Mouse (Mus musculus) ES-E14 (cell line): ENCODE results near the gene Vwce. TPM values are rescaled to one million over a fixed set of nuclear protein-coding genes. Genes with fewer than 3 reads are reported as not detected.
A peak's percentile ranks its signal among the peaks of the same experiment; 100 is the strongest.

Source experiments
- DNase-seq: peaks from one replicate; pipeline ENCODE4 v3.0.0-alpha.2; 2013; ENCODE audit warnings: low read depth, low spot score
- H3K27ac ChIP-seq: 2 replicates; pipeline ENCODE4 v1.5.1; 2012; ENCODE audit warnings: low read depth, mild to moderate bottlenecking, low read length, moderate library complexity, mixed read lengths; ENCODE audit not compliant: poor library complexity, insufficient read depth, severe bottlenecking
- H3K36me3 ChIP-seq: 2 replicates; pipeline ENCODE4 v1.6.1; 2012; ENCODE audit warnings: mild to moderate bottlenecking, low read length, moderate library complexity, mixed read lengths; ENCODE audit not compliant: control insufficient read depth, poor library complexity, insufficient read depth, severe bottlenecking
- H3K4me1 ChIP-seq, 2 experiments: fragments of 150-350 bp in 1 of 2; sonication (generic) in 1 of 2; 2 replicates each; pipeline ENCODE4 v1.6.1; 2012; ENCODE audit warnings: low read length in 2 of 2, mild to moderate bottlenecking in 1 of 2, mixed read lengths in 1 of 2; ENCODE audit not compliant: control insufficient read depth in 2 of 2, insufficient read depth in 2 of 2, poor library complexity in 1 of 2
- H3K4me3 ChIP-seq, 2 experiments: fragments of 150-350 bp in 1 of 2; sonication (generic) in 1 of 2; 2 replicates each; pipeline ENCODE4 v1.5.1; 2012; ENCODE audit warnings: low read length in 2 of 2, low read depth in 1 of 2, mild to moderate bottlenecking in 1 of 2, mixed read lengths in 1 of 2; ENCODE audit not compliant: insufficient read depth in 1 of 2, poor library complexity in 1 of 2, severe bottlenecking in 1 of 2
- H3K9ac ChIP-seq: 2 replicates; pipeline ENCODE4 v1.6.1; 2012; ENCODE audit warnings: low read depth, mild to moderate bottlenecking, low read length, mixed read lengths; ENCODE audit not compliant: poor library complexity, insufficient read depth, severe bottlenecking
- H3K9me3 ChIP-seq: fragments of 150-350 bp; sonication (generic); 2 replicates; pipeline ENCODE4 v1.6.1; 2012; ENCODE audit warnings: low read depth, mild to moderate bottlenecking, low read length; ENCODE audit not compliant: control insufficient read depth, insufficient read depth
- CHD2 ChIP-seq: IDR thresholded peaks from 2 replicates; pipeline ENCODE4 v1.6.1; 2014; ENCODE audit warnings: mild to moderate bottlenecking, low read depth, low read length, inconsistent platforms
- HCFC1 ChIP-seq: IDR thresholded peaks from 2 replicates; pipeline ENCODE4 v1.6.1; 2012; ENCODE audit warnings: low read length, inconsistent platforms, borderline replicate concordance; ENCODE audit not compliant: insufficient read depth
- MAFK ChIP-seq: IDR thresholded peaks from 2 replicates; pipeline ENCODE4 v1.6.1; 2014; ENCODE audit warnings: mild to moderate bottlenecking, low read depth, low read length, inconsistent platforms; ENCODE audit not compliant: insufficient read depth
- ZC3H11A ChIP-seq: IDR thresholded peaks from 2 replicates; pipeline ENCODE4 v1.6.1; 2012; ENCODE audit warnings: low read depth, mild to moderate bottlenecking, inconsistent platforms, low read length, borderline replicate concordance
- ZNF384 ChIP-seq: IDR thresholded peaks from 2 replicates; pipeline ENCODE4 v1.6.1; 2012; ENCODE audit warnings: low read depth, low read length, inconsistent platforms
- in situ Hi-C, 2 experiments: fragments of 600-800 bp; cut with MboI; formaldehyde crosslinking; loops; one replicate each; pipeline ENCODE4 v1.15.1; 2025; ENCODE audit warnings: low sequenced_read_pairs in 2 of 2, inconsistent platforms in 1 of 2; ENCODE audit not compliant: unreplicated experiment in 2 of 2
- total RNA-seq: library from RNA; depleted of rRNA; stranded (reverse); fragments of 300-350 nt; gene quantifications from 2 replicates; pipeline ENCODE4 v1.2.3, GENCODE M21; 2012

The Vwce gene
- total RNA-seq, 1 experiment: 0.49 TPM

DNA sequence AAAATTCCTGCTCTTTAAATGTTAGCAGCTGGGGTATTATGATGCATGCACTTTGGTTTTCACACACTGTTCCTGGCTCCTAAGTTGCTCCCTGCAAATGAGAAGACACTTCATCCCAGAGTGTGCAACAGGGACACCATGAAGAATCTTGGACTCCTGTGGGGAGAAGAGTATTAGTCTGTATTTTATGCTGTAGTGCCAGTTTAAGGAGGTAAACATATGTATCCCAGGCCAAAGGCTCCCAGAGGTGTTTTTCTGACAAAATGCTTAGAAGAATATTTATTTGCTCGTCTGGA, 44.7 kb downstream of the Vwce start:
- no peak for TF ChIP-seq HCFC1

DNA sequence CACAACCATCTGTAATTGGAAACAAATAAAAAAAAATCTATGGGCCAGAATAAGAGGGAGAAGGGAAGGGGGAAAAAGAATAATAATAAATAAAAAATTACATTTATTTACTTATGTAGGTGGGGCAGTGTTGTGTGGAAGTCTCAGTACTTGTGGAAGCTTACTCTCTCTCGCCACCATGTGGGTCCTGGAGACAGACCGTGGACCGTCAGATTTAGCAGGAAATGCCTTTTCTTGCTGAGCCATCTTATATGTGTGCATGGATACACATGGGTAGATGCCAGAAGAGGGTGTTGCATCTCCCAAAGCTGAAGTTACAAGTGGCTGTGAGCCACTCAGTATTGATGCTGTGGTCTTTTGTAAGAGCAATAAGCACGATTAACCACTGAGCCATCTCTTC, 47.6 kb downstream of the Vwce start:
- Histone ChIP-seq H3K4me3 (no peak overlapping the region), H3K36me3 (no peaks in the 10 kb centered on the region), H3K9ac (no peak overlapping the region), H3K27ac (no peak overlapping the region), H3K4me1 (peaks cover 2 to 4% of the 10 kb centered on the region in 2 experiments; a peak in 3 of 4 replicates), H3K9me3 (no peaks in the 10 kb centered on the region)
- no peak for DNase-seq
- TF ChIP-seq CHD2: no peak
- TF ChIP-seq ZC3H11A: no peak
- no peak for TF ChIP-seq MAFK
- no peak for TF ChIP-seq HCFC1
- TF ChIP-seq ZNF384: no peak
- in situ Hi-C loops: no loop called here

More for the DNA sequence above, 44.7 kb downstream of the Vwce start:
- peaks cover 2 to 7% of the 10 kb centered on the region in 2 experiments; a peak in 3 of 4 replicates for H3K4me1 ChIP-seq
- DNase-seq: no peak
- H3K27ac ChIP-seq: no peak overlapping the region
- in situ Hi-C loops: no loop called here
- no peaks in the 10 kb centered on the region for H3K36me3 ChIP-seq
- no peaks in the 10 kb centered on the region for H3K9me3 ChIP-seq
- no peak overlapping the region for H3K9ac ChIP-seq
- no peak overlapping the region for H3K4me3 ChIP-seq

DNA sequence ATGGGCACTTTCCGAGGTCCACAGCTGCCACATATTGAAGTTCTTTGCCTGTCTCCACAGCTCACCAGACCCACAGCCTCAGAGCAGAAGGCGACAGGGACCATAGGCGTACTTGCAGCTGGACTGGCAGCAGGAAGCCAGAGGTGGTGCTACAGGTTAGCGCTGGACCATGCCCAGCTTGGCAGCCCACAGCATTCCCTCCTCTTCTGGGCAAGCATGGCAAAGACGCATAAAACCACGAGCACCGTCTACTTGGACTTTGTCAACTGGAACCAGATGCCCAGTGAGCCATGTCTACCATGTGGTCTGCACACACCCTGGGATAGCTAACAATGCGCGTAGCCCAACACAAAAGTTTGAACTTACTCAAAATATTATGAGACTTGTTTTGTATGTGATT, 51.1 kb downstream of the Vwce start:
- no peak for TF ChIP-seq ZC3H11A
- H3K4me3 ChIP-seq: no peak overlapping the region
- H3K36me3 ChIP-seq: no peaks in the 10 kb centered on the region
- H3K27ac ChIP-seq: no peak overlapping the region
- H3K9me3 ChIP-seq: no peaks in the 10 kb centered on the region
- in situ Hi-C loops: no loop called here
- no peak for DNase-seq
- peaks cover 1 to 6% of the 10 kb centered on the region in 2 experiments; a peak in 2 of 4 replicates for H3K4me1 ChIP-seq
- no peak overlapping the region for H3K9ac ChIP-seq

DNA sequence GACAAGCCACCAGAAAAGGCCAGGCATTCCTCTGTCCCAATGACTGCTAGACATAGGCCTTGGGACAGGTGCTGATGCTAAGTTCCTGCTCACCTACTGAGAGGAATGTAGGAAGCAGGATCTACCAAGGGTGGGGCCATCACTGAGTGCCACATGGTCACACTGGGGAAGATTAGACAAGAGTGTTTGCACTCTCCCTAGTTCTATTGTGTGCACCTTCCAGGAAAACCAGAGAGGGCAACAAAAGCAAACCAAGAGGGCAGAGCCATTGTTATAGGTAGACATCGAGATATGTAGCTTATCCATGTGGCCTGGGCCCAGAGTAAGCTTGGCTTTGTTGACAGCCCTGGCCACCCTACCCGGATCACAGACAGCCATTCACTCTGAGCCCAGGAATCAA, 51.7 kb downstream of the Vwce start:
- Histone ChIP-seq H3K36me3 (no peaks in the 10 kb centered on the region), H3K4me3 (no peak overlapping the region), H3K4me1 (peaks cover 1 to 6% of the 10 kb centered on the region in 2 experiments; a peak in 2 of 4 replicates), H3K27ac (no peak overlapping the region), H3K9me3 (no peaks in the 10 kb centered on the region), H3K9ac (no peak overlapping the region)
- TF ChIP-seq ZC3H11A (no peak), MAFK (no peak), ZNF384 (no peak), HCFC1 (no peak)
- DNase-seq: no peak
- in situ Hi-C loops: no loop called here

DNA sequence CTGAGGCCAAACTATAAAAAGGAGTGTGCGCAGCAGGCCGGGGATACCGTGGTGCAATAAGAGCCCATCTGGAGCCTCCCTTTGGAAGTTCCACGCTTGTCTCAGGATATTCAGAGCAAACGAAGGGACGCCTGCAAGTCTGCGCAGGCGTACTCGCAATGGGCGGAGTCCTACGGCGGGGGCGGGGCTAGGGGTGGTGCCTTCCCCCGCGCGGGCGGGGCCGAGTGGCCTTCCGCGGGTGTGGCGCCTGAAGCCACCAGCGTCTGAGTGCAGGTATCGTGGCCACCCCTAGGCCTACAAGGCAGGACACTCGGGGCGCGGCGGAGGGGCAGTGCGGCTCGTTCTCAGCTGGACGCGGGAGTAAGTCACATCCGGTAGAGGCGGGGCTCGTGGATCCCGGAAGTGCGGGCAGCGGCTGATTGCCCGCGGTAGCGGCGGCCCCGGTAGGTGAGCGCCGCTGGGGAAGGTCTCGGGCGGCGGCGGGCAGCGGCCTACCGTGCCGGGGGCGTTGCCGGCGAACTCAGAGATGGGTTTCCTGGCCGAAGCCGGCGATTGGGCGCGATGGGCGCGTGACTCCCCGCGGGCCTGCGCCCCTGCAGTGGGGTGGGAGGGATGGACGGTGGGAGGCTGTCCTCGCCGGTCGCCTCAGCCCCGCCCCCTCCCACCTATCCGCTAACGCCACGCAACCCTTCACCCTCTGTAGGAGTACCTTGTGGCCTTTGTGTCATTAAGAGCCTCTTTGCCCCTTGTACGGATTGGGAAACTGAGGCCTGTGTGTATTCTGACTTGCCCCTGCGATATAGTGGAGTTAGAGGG, 54.7 kb downstream of the Vwce start, which contains the start of gene Vps37c:
TSS of gene Vps37c (plus strand) at position 199 of the 816 bp plus-strand sequence.
- Histone ChIP-seq H3K4me1 (peaks cover 1 to 6% of the 10 kb centered on the region in 2 experiments; a peak in 2 of 4 replicates), H3K4me3 (peak within 1 kb of the TSS; percentile 87 to 92), H3K36me3 (no peaks in the 10 kb centered on the region), H3K27ac (peak within 1 kb of the TSS; percentile 74), H3K9me3 (no peaks in the 10 kb centered on the region), H3K9ac (peak within 1 kb of the TSS; percentile 90)
- TF ChIP-seq CHD2 (no peak), HCFC1 (peak; percentile 12; the same call in 1 of the 2 replicates)
- in situ Hi-C loops: no loop called here
- peak; percentile 74 for DNase-seq
